Mouse (Mus musculus): ENCODE data around the gene Ebf4.

The Ebf4 gene

DNA sequence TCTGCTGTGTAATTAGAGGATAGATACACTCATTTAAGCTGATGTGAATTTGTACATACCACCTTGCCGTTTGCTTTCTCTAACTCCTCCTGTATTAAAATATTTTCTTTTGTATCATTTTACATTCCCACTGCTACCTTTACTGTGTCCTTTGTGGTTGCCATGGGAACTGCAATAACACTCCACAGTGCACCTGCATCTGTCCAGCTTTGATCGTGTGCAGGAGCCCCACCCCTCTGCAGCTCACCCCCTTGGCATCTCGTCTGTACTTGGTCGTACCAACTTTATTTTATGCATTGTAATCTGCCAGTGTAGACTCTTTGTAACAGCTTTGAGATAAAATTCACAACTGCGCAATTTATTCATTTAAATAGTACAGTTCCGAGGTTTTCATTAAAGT lies 88.9 kb downstream of the Ebf4 start:
- no peak for DNase-seq (ENCODE audit: inconsistent ontology term)

DNA sequence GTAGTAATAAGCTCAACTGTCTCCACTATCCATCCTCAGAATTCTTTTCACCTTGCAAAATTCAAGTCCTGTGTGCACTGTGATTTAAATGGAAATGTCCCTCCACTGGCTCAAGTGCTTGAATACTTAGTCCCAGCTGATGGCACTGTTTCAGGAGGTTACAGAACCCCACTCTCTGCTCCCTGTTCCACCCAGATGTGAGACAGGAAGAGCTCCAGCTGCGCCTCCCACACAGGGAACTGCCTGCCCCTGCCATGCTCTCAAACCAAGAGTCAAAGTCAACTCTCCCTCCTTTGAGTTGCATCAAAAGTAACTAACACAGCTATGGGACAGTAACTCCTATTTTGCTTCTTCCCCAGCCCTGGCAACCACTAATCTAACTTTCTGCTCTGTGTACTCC lies 91.2 kb downstream of the Ebf4 start:
- DNase-seq (ENCODE audit: inconsistent ontology term), result no peak

DNA sequence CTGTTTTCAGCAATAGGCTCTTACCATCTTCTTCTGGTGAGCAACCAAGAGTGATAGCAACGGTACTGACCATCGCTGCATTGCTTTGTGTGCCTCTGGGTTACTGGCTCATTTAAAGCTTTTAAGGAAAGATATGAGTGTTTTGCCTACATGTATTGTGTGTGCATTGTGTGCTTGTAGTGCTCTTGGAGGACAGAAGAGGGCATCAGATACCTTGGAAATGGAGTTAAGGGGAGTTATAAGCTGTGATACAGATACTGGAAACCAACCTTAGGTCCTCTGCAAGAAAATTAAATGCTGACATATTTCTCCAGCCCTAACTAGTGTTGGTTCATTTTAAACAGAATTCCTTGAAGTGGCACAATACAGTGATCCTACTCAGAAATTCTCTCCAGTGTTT lies 93.8 kb downstream of the Ebf4 start:
- no peak for DNase-seq (ENCODE audit: inconsistent ontology term)

DNA sequence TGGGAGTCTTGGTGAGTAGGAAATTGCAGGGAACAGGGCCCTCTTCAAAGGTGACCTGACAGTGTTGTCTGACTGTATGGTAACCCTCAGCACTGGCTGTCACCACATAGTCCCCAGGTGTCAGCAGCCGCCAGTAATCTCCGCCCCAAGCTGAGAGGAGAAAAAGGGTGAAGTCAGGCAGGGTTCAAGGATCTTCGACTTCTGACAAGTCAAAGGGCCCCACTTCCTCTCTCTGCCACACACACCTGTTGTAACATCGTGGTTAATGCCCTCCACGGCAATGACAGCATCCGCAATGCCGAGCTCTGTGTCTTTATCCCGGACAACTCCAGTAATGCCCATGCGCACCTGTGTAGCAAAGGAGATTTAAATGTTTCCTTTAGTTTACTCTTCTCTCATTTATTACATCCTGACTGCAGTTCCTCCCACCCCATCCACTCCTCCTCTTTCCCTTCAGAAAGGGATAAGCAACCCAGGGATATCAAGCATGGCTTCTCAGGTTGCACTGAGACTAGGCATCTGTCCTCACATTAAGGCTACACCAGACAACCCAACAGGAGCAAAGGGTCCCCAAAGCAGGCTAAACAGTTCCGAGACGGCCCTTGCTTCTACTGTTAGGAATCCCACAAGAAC lies 96.1 kb downstream of the Ebf4 start:
- DNase-seq (ENCODE audit: inconsistent ontology term), result no peak

DNA sequence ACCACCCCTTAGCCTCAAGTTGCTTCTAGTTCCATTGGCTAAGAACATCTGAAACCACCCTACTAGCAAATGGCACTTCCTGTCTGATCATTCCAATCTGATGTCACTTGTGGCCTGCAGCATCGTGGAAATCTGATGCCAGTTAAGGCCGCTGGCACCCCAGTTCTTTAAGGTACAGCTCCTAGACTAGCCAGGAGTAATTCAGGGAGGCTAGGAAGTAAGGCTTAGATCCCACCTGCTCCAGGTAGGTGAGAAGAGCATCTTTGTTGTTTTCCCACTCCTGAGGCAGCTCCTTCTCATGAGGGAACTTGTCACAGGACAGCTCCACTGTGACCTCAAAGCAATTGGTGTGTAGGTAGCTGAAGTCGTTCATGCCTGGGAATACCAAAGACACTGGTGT lies 97.9 kb downstream of the Ebf4 start:
- no peak for DNase-seq (ENCODE audit: inconsistent ontology term)

DNA sequence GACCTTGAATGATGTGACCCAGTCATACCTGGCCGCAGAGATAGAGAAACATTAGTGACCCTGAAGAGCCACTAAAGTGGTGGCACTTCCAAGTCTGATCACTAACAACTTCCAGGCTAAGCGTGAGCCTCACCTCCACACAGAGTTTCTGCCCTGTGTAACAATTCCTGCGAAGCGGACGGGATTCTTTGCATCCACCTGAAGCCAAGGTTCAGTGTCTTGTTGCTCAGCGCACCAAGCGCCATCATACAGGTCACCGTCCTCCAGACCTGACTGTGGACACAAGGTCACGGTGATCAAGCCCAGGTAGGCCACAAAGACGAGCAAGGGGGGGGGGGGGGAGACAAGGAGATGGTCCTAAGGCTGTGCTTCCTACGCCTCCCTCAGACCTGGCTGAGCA lies 100.7 kb downstream of the Ebf4 start:
- no peak for DNase-seq (ENCODE audit: inconsistent ontology term)

DNA sequence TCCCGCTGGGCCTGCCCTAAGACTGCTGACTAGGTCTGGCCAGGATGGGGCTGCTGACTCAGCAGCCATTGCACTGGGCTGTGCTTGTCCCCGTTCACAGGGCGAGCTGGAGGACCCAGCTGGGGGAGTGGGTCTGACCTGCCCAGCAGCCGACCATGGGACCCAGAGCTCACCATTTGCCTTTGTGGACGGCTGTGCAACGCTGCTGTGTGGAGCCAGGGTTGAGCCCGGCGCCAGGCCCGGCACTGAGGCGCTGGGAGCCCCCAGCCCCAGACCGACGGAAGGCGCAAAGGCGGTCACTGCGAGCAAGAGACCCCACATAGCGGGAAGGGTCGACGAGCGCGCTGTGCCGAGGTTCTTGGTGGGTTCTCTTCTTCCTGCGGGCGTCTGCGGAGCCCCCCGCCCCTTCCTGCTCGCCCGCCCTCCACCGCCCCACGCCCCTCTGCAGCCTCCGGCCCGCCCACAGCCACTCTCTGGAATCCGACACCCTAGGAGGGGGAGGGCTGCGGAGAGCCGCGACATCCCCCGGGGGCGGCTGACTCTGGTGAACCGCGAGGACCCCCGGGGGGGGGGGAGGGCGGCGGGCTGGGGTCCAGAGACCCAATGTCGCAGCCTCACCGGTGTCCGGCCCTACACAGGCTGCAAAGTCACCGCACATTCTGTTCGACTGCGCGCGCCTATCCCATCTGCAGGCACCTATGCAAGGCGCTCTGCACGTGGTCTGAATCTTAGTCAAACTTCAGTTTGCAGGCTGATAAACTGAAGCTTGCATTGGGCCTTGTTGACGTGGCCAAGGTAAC lies 102.4 kb downstream of the Ebf4 start, which contains the start of gene Cpxm1:
TSS of gene Cpxm1 (minus strand) at position 389 of the 800 bp plus-strand sequence.
- peak; percentile 47 for DNase-seq (ENCODE audit: inconsistent ontology term)

DNA sequence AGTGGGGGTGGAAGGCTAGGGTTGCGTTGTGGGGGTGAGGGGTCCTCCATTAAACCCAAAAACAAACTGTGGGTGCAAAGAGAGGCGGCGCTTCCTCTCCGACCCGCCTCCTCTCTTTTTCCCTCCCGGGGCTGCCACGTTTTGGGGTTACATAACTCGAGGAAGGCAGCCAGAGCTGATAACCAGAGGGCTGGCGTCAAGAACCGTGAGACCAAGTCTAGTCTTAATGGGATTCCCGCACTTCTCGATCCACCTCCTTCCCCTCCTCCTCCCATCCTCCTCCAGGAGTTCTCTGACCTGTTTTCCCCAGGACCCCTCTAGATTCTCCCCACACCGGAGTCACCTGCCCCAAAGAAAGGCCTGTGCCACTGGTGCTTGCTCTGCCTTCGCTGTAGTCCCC lies 103.1 kb downstream of the Ebf4 start:
- DNase-seq (ENCODE audit: inconsistent ontology term), result no peak

DNA sequence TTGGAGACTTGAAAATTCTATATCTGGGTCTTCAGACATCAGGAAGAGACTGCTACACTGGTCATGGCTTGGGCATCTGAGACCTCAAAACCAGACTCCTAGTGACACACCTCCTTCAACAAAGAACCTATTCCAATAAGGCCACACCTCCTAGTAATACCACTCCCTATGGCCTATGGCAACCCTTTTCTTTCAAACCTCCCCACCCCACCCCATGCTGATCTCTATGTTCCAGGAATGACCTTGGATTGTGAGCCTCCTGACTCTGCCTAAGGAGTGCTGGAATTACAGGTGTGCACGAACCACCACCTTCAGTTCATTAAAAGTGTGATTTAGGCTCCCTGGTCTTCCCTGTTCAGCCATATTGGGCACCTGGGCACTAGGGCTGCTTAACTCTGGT lies 105.1 kb downstream of the Ebf4 start:
- no peak for DNase-seq (ENCODE audit: inconsistent ontology term)

DNA sequence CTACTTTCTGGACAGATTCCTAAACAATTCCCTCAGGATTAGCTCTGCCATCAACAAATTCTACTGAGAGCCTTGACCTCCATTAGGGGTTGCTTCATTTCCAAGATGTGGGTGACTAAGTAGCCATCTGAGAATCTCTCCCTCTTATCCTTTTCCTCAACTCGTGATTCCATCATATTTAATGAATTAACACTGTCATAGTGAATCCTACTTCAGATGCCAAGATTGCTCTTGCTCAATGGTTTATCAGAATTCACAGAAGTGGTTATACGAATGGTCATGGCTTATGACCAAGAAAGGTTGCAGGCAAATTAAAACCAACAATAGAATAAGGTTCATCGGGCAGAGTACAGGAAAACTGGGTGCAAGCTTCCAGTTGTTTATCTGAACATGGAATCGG lies 106.9 kb downstream of the Ebf4 start:
- no peak for DNase-seq (ENCODE audit: inconsistent ontology term)

DNA sequence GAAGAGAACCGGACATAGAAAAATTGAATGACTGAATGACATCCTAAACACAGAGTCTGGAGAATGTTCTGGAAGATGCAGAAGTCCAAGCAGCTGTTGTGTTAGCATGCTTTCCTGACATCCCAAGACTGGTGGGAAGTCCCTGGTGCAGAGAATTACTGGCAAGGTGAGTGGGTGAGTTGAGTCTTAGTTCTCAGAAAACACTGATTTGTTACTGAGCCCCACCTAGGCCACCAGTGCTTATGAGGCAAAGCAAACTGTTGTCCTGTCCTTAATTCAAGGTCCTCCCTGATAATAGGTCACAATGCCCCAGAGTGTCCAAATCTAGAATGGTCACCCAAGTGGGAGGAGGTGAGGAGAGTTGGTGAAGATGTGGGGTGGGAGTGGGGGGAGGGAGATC lies 110.0 kb downstream of the Ebf4 start, which contains the start of the genes Gm28372 and 1700020A23Rik:
TSS of gene Gm28372 (plus strand) at position 301 of the 400 bp plus-strand sequence.
TSS of gene 1700020A23Rik (plus strand) at position 321 of the 400 bp plus-strand sequence.
- no peak for DNase-seq (ENCODE audit: inconsistent ontology term)

DNA sequence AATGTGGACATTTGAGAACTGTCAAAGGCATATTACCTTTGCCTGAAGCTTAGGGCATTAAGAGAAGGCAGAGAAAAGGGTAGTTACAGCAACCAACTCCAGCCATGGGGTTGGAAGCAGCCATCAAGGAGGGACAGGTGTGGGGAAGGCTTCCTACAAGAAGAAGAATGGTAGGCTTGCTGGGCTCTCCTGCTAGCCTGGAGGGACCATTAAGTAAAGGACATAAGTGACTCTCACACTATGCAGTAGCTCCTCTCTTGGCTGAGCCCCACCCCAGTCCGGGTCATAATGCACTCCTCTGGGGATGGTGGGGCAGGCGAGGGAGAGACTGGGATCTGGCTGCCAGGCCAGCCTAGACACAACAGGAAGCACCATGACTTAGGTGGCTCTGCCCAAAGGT lies 111.2 kb downstream of the Ebf4 start, which contains the start of gene Tmem239:
TSS of gene Tmem239 (plus strand) at position 301 of the 400 bp plus-strand sequence.
- no peak for DNase-seq (ENCODE audit: inconsistent ontology term)

DNA sequence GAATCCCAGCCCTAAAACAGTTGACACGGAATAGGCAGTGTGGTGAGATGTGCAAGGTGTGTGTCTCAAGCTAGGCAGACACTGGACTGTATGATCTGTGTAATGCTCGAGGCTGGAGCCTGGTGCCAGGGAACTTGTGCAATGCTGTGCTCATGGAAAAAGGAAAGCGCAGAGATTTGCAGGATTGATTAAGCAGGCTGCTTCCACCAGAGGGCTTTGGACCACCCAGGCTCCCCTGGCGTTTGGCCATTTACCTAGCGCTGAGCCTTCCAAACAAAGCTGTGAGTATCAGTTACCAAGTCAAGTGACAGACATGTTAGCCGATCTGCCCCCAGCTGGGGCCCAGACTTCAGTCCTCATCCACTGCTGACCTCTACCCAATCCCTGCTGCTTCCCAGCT lies 113.2 kb downstream of the Ebf4 start:
- no peak for DNase-seq (ENCODE audit: inconsistent ontology term)

DNA sequence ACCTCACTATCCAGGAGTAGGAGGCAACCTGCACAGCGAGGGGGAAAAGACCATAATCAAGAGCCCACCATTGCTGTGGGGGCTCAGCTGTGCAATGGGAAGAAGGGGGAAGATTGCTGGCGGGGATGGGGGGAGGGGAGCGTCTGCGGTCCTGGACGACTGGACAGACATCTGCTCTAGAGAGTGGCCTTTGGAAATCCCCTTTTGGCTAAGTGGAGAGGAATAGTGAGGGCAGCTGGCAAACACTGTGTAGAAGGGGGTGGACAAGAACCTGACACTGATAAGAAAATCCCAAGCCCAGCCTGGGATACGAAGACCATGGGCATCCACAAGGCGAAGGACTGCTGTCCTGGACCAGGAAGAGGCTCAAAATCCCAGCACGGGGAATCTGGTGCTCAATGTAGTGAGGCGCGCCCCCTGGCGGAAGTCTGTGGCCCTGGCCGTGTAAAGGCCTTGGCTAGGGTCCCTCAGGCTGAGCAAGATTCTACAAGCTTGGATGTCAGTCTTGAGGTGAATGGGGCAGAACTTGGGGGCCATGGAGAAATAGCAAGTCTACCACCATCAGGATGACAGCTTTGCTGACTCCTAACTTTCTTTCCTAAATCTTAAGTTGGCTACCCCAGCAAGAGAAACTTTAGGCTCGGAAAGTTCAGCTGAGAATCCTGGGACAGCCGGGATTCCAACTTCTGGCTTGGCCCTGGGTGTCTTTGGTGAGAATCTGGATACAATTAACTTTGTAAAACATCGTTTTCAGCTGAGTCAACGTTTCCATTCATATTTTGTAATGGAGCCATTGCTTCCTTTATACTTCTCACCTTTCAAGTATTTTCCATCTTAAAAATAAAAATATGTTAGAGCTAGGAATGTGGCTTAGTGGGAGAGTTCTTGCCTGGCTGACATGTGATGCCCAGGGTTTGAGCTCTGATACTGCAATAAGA lies 116.9 kb downstream of the Ebf4 start:
- peak; percentile 79 for DNase-seq (ENCODE audit: inconsistent ontology term)

DNA sequence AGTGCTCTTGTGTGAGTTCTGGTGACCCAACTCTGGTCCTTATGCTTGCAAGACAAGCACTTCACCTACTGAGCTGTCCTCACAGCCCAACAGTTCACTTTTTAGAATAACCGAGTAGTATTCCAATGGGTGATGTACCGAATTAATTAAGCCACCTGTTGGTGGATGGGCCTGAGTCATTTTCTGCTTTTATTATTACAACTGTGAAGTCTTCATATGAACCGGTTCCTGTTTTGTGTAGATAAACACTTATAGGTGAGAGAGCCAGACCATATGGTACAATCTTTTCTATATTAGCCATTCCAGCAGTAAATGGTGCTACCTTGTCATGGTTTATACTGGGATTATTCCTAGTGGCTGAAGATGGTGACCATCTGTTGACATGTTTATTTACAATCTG lies 117.8 kb downstream of the Ebf4 start:
- no peak for DNase-seq (ENCODE audit: inconsistent ontology term)

DNA sequence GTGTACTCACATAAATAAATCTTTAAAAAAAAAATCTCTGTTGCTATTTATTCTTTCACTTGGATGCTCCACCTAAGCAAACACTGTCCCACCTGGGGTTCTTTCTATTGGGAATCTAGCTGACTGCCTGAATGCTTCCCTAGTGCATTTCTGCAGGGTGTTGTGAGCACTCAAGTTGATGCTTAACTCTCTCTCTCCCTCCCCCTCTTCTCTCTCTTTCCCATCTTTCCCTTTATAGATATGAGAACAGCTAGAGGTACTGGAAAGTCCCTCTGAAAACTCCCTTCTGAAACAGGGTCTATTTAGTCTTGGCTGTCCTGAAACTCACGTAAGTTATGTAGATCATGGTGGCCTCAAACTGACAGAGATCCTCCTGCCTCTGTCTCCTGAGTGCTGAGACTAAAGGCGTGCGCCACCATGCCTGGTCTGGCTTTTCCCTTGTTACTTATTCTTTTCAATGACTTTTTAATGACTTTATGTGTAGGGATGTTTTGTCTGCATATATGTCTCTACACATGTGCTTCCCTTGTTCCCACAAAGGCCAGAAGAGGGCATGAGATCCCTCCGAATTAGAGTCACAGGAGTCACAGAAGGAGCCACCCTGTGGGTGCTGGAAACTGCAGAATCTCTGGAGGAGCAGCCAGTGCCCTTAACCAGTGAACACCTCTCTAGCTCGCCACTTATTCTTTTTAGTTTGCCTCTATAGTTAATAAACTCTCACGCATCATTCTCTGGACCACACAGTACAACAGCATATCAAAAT lies 119.3 kb downstream of the Ebf4 start:
- no peak for DNase-seq (ENCODE audit: inconsistent ontology term)
